Mouse (Mus musculus): ENCODE results near the gene Sdhaf1.

Gene Sdhaf1

DNA sequence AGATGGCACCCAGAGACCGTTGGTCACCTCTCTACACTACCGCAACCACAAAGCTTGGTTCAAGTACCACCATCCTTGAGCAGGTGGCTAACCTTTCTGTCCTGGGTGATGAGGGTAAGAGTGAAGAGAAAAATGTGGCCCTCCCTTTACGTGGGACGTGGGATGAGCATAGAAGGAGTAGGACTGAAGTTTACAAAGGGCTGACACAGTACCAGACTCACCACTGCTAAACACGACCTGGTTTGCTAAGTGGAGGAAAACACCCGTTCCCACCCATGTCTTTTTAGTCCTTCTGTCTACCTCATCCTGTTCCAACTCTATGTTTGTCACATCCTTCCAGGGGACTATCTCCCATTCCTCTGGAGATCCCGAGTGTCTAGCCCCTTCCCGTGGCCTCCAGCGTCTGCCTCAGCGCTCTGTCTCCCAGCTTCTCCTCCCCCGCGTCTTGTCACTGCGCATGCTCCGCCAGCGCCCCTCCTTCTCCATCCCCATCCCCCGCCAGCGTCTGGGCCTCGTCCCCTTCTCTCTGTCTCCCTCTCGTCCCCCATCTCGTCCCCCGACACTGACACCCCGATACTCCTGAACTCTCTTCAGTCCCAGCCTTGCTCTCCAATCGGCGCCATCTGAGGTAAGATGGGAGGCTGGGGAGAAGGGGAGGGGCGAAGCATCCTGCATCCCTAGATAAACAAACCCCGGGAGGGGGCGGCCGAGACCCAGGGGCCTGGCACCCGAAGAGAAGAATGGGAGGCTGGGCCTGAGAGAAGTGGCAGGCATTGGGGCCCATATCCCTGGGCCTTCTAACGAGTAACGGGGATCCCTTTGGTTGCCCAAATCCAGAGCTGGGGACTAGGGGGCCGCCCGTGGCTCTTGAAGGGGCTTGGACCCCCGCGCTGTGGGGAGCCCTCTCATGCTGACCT, 32.2 kb downstream of the Sdhaf1 start, which contains the start of gene Clip3:
TSS of gene Clip3 (plus strand) at position 514 of the 917 bp plus-strand sequence.
- DNase-seq = peak; percentile 93

DNA sequence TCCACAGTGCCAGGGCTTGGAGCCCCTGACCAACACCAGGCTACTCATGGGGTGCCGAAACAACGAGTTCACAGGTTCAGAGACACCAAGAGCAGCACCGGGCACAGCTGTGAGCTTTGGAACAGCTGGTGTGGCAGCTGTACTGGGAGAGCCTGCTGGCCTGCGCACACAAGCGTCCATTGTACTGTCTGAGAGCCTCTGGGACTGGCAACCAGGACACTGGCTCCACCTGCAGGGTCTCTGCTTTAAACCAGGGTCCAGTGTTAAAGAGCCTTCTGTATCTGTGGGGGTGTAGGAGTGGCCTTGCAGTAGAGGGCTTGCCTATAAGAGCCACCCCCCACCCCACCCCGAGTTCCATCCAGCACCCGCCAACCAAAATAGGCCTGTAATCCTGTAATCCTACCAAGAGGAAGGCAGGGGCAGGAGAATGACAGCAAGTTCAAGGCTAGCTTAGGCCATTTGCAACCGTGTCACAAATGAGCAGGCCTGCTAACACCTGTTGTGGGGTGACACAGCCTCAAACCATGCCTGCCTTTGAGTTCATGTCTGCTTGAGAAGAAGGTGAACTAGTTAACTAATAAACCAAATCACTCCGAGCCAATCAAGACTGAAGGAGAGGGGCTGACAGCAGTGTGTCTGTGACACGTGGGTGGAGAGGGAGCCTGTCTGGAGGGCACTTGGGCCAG, 33.8 kb downstream of the Sdhaf1 start:
- peak; percentile 40 for DNase-seq

DNA sequence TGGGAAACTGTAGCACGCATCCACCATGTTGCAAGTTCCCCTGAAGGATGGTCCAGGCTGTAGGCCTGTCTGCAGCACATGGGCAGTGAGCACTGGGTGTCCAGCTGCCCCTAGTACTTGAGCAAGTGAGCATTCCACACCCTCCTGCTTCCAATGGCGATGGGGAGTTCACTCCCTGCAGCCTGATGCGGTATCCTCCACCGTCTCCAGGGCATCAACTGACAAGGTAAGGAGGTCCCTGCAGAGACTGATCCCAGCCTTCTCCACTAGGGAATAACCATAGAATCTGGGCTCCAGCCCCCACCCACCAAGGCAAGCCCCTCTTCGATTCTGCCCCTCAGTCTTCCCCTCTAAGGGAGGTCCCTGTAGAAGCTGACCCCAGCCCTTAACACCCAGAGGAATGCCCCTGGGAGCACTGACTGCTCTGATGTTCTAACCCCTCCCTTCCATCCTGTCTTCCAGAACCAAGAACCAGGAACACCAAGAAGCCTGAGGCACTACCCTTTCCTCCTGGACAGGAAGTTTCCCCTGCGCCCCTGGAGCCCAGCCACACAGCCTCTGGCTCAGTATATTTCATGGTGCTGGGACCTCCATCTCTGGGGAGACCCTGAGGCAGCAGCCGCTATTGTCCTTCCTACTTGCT, 34.5 kb downstream of the Sdhaf1 start:
- peak; percentile 63 for DNase-seq

DNA sequence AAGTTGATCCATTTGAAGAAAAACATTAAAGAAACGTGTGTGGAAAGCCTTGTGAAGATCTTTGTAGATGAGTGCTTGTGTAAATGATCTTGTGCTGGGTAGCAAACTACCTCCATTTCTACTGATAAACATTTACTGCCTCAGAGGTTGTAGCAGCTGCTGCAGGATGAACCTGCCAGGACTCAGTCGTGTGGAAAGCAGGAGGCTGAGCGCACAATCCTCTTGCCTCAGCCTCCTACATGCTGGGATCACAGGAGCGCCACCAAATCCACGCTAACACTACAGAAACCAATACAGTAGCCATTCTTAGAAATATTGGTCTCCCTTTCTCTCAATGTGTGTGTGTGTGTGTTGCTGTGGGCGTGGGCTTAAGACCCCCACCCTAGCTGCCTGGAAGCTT, 35.6 kb downstream of the Sdhaf1 start:
- DNase-seq = peak; percentile 61

DNA sequence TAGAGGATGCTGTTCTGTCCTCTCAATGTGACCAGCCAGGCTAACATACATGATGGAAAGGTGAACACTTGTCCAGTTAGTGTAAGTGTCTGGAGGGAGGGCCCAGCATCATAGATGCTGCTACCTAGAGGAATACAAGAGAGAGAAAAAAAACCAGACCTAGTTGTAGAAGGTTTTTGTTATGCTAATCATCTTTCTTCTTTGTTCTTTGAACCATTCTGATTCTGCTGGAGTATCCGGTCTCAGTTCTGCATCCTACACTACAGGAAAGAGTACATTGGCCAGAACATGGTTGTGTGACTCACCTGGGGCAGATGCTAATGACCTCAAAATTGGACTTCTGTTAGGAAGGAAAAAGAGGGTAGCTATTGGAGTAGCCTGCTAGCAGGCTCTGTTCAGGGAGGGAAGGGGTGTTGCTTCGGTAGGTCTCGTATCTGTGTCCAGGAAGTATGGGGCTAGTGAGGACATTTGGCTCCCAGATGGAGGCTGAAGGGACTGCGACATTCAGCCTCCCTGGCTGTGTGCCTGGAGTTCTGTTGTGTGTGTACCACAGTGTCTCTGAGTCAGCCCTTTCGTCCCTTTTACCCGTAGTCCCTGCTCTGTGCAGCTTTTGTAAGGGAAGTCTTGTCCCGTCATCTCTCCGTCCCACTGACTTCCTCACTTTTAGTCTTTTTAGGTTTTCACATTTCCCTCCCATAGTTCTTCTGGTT, 36.8 kb downstream of the Sdhaf1 start:
- DNase-seq = peak; percentile 91

DNA sequence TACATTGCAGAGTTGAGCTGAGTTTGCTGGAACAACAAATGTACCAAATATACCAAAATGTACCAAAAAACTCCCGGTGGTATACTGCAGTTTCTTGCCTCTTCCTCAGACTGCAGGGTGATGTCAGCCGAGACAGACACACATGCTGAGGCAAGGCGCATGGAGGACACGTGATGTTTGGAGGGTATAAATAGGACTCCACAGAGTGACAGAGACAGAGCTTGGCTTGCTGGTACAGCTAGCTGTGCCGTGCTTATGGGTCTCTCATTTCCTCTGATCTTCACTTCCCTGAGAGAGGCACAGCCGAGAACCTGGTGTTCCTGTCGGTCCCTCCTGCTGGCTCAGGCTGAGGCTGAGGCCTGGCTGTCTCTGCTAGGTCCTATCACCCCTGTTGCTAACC, 41.0 kb downstream of the Sdhaf1 start:
- DNase-seq = peak; percentile 17

DNA sequence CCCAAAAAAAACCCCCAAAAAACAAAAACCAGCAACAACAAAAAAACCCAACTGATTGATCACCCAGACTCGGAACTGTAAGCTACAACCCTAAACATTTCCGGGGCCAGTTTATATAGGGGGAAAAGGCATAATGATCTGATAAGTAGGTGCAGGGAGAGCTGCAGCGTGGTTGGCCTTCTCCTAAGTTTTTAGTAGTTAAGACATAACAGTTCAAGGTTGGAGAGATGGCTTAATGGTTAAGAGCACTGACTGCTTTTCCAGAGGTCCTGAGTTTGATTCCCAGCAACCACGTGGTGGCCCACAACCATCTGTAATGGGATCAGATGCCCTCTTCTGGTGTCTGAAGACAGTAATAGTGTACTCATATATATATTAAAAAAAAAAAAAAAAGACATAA, 42.2 kb downstream of the Sdhaf1 start:
- DNase-seq = peak; percentile 26

DNA sequence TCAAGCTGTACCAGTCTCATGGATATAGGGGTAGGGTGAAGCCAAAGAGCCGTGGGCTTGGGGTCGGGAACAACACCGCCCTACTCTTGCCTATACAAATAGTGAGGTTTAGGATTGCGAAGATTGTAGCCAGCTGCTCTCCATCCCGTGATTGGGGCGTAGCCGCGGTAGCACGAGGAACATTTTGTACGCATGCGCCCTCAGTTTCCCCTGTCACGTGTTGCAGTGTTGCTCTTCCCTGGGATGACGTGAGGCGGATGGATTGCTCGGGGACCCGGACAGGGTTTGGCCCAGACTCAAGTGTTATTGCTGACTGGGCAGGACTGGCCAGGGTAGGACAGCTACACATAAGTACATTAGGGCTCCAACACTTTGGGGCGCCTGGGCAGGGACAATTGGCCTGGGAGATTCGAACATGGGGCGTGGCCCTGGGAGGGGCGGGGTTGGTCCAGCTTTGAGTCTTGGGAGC, 43.0 kb downstream of the Sdhaf1 start:
- DNase-seq = peak; percentile 91

DNA sequence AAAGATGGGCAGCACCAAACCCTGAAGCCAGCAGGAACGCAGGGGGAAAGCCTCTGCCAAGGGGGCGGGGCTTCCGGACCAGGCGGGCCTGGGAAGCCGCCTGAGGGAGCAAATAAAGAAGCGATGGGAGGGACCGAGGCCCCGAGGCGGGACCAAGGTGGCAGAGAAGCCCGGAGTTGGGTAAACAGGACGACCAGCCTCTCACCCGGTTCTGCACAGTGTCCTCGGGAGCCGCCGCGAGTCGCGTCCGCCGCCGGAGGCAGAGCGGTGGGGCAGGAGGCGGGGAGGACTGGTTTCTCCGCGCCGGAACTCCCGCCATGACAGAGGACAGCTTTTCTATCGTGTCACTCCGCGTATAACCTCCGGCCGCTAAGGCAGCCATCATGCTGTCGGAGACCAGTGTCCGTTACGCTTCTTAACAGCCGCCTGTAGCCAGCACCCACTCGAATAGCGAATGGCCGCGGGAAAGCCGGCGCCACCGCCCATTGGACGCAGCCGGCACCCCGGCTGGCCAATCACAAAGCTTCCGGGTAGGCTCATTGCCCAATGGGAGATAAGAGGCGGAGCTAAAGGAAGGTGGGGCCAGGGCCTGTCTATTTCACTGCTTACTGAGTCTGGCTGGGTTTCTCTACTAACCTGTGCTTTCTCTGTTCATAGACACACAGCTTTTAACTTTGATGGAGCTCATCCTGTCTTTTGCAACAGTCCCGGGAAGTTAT, 43.6 kb downstream of the Sdhaf1 start, which contains the start of the genes Thap8 and Wdr62:
TSS of gene Thap8 (plus strand) at position 144 of the 719 bp plus-strand sequence.
TSS of gene Wdr62 (minus strand) at position 469 of the 719 bp plus-strand sequence.
- DNase-seq = peak; percentile 90

DNA sequence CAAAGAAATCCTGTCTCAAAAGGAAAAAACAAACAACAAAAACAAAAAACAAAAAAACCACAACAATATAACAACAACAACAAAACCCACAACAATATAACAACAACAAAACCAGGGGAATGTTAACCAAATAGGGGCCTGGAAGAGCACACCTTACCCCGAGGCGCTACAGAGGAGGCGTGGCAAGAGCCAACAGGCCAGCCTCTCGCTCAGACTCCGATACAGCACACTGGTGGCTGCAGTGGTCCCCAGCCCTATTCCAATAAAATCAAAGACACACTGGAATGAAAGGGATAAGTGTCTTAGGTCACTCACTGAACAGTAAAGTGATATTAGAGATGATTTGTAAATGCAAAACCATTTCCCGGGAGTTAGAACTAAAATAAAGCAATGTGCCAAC, 44.2 kb downstream of the Sdhaf1 start:
- no peak for DNase-seq

DNA sequence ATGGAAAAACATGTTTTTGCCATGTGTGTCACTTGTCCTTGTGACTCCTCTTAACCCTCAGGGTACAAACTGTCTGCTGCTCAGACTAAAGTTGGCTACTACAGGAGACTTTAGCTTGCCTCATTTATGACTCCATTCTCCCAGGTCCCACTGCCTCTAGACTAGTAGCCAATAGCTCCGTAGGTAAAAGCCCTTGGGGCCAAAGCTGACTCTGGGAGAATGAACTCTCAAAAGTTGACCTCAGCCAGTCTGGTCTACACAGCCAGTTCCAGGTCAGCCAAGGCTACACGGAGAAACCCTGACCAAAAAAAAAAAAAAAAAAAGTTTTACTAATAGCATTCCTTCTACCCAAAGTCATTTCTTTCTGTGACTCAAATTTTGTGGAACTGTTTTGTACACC, 44.8 kb downstream of the Sdhaf1 start:
- no peak for DNase-seq

DNA sequence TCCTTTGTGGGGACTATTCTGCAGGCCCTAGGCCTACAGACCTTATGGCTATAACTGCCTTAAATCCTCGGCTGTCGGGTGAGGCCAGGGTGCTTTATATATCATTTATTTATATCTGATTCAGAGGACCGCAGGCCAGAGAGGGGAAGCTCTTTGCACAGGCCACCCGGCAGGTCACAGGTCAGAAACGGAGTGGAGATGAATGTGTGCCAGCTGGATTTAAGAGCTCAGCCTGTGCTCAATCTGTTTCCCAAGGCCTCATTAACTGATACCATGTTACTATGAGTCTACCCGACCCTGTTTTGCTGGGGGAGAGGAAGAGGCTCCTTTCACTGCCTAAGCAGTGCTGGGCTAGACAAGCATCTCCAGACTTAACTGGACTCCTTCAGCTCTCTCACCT, 49.3 kb downstream of the Sdhaf1 start:
- DNase-seq = no peak

All from cerebellum, adult 11-12 months (tissue).